Mouse (Mus musculus) CH12.LX (cell line): ENCODE data around the gene Adam12. TPM values are rescaled to one million over a fixed set of nuclear protein-coding genes. Genes with fewer than 3 reads are reported as not detected.

ENCODE experiments used
- DNase-seq: peaks from one replicate; pipeline ENCODE4 v3.0.0-alpha.2; 2013; ENCODE audit errors: extremely low read depth
- H3K27ac ChIP-seq: 2 replicates; pipeline ENCODE4 v1.5.1; 2012; ENCODE audit warnings: low read depth, mild to moderate bottlenecking, control low read depth, moderate library complexity; ENCODE audit not compliant: insufficient read depth
- H3K27me3 ChIP-seq: replicated peaks from 2 replicates; pipeline ENCODE3; 2012; ENCODE audit warnings: inconsistent platforms
- H3K36me3 ChIP-seq, 2 experiments: replicated peaks in 1 of 2; 2 replicates each; pipeline versions ENCODE3 to v1.6.1; 2012; ENCODE audit warnings: inconsistent platforms in 1 of 2, low read length in 1 of 2, mild to moderate bottlenecking in 1 of 2, mixed read lengths in 1 of 2, moderate library complexity in 1 of 2; ENCODE audit not compliant: control insufficient read depth in 1 of 2, insufficient read depth in 1 of 2
- H3K4me1 ChIP-seq, 2 experiments: 2 replicates each; pipeline ENCODE4 v1.6.1; 2012; ENCODE audit warnings: inconsistent platforms in 1 of 2, moderate library complexity in 1 of 2; ENCODE audit not compliant: insufficient read depth in 2 of 2, control insufficient read depth in 1 of 2
- H3K4me2 ChIP-seq: 2 replicates; pipeline ENCODE4 v1.6.1; 2012; ENCODE audit warnings: low read depth, mild to moderate bottlenecking, control low read depth; ENCODE audit not compliant: poor library complexity, insufficient read depth, severe bottlenecking
- H3K4me3 ChIP-seq, 3 experiments: fragments of 150-350 bp in 1 of 3; sonication (generic) in 1 of 3; replicated peaks in 1 of 3; 2 replicates each; pipeline versions ENCODE3 to v1.5.1; 2011 to 2012; ENCODE audit warnings: low read depth in 2 of 3, low read length in 2 of 3, mild to moderate bottlenecking in 2 of 3, moderate library complexity in 2 of 3, control low read depth in 1 of 3, improper control_type of control experiment in 1 of 3, inconsistent platforms in 1 of 3, mixed read lengths in 1 of 3; ENCODE audit not compliant: poor library complexity in 1 of 3
- H3K79me2 ChIP-seq: replicated peaks from 2 replicates; pipeline ENCODE4 v1.6.1; 2012; ENCODE audit warnings: mild to moderate bottlenecking, moderate library complexity; ENCODE audit not compliant: control insufficient read depth, poor library complexity, insufficient read depth, severe bottlenecking; ENCODE audit errors: extremely low read depth
- H3K9ac ChIP-seq: 2 replicates; pipeline ENCODE4 v1.6.1; 2012; ENCODE audit warnings: low read depth, mild to moderate bottlenecking, control low read depth, moderate library complexity; ENCODE audit not compliant: insufficient read depth
- H3K9me3 ChIP-seq: replicated peaks from 2 replicates; pipeline ENCODE3; 2012; ENCODE audit warnings: low read length, inconsistent platforms, mixed read lengths
- CHD1 ChIP-seq: IDR thresholded peaks from 2 replicates; pipeline ENCODE4 v1.6.1; 2012; ENCODE audit warnings: low read depth, low read length, improper control_type of control experiment, inconsistent platforms
- CHD2 ChIP-seq: IDR thresholded peaks from 2 replicates; pipeline ENCODE4 v1.6.1; 2011; ENCODE audit warnings: low read length, improper control_type of control experiment
- E2F4 ChIP-seq: IDR thresholded peaks from 2 replicates; pipeline ENCODE4 v1.6.1; 2011; ENCODE audit warnings: low read depth, low read length, improper control_type of control experiment; ENCODE audit not compliant: insufficient replicate concordance
- ELF1 ChIP-seq: IDR thresholded peaks from 2 replicates; pipeline ENCODE4 v1.6.1; 2014; ENCODE audit warnings: low read depth, mild to moderate bottlenecking, inconsistent platforms, low read length, improper control_type of control experiment
- EP300 ChIP-seq: IDR thresholded peaks from 2 replicates; pipeline ENCODE4 v1.6.1; 2011; ENCODE audit warnings: low read length, improper control_type of control experiment
- GABPA ChIP-seq: IDR thresholded peaks from 2 replicates; pipeline ENCODE4 v1.6.1; 2012; ENCODE audit warnings: low read depth, low read length, improper control_type of control experiment, inconsistent platforms; ENCODE audit not compliant: insufficient replicate concordance
- JUN ChIP-seq: IDR thresholded peaks from 2 replicates; pipeline ENCODE4 v1.6.1; 2011; ENCODE audit warnings: low read depth, mild to moderate bottlenecking, low read length, improper control_type of control experiment, moderate library complexity; ENCODE audit not compliant: insufficient read depth
- JUND ChIP-seq: conservative IDR thresholded peaks from 2 replicates; pipeline ENCODE4 v1.6.1; 2011; ENCODE audit warnings: low read depth, low read length, improper control_type of control experiment
- KAT2A ChIP-seq: IDR thresholded peaks from 2 replicates; pipeline ENCODE4 v1.6.1; 2012; ENCODE audit warnings: low read length, improper control_type of control experiment, inconsistent platforms; ENCODE audit not compliant: insufficient replicate concordance
- MAFK ChIP-seq: IDR thresholded peaks from 2 replicates; pipeline ENCODE4 v1.6.1; 2011; ENCODE audit warnings: low read length, improper control_type of control experiment; ENCODE audit not compliant: insufficient replicate concordance
- MAX ChIP-seq: IDR thresholded peaks from 2 replicates; pipeline ENCODE4 v1.6.1; 2011; ENCODE audit warnings: low read length, improper control_type of control experiment
- MAZ ChIP-seq: IDR thresholded peaks from 2 replicates; pipeline ENCODE4 v1.6.1; 2012; ENCODE audit warnings: low read depth, mild to moderate bottlenecking, inconsistent platforms, low read length, improper control_type of control experiment, moderate library complexity
- MEF2A ChIP-seq: IDR thresholded peaks from 2 replicates; pipeline ENCODE4 v1.6.1; 2014; ENCODE audit warnings: low read depth, mild to moderate bottlenecking, inconsistent platforms, low read length, improper control_type of control experiment, borderline replicate concordance
- MXI1 ChIP-seq: IDR thresholded peaks from 2 replicates; pipeline ENCODE4 v1.6.1; 2011; ENCODE audit warnings: mild to moderate bottlenecking, low read depth, low read length, improper control_type of control experiment
- MYC ChIP-seq: IDR thresholded peaks from 2 replicates; pipeline ENCODE4 v1.6.1; 2011; ENCODE audit warnings: low read depth, mild to moderate bottlenecking, improper control_type of control experiment, low read length
- NELFE ChIP-seq: IDR thresholded peaks from 2 replicates; pipeline ENCODE4 v1.6.1; 2011; ENCODE audit warnings: low read depth, low read length, improper control_type of control experiment
- NRF1 ChIP-seq: IDR thresholded peaks from 2 replicates; pipeline ENCODE4 v1.6.1; 2014; ENCODE audit warnings: low read depth, mild to moderate bottlenecking, inconsistent platforms, low read length, improper control_type of control experiment, moderate library complexity
- POLR2A ChIP-seq: IDR thresholded peaks from 2 replicates; pipeline ENCODE4 v1.6.1; 2011; ENCODE audit warnings: low read depth, mild to moderate bottlenecking, improper control_type of control experiment, low read length
- POLR2AphosphoS2 ChIP-seq: IDR thresholded peaks from 2 replicates; pipeline ENCODE4 v1.6.1; 2011; ENCODE audit warnings: low read depth, low read length, improper control_type of control experiment
- RAD21 ChIP-seq: IDR thresholded peaks from 2 replicates; pipeline ENCODE4 v1.6.1; 2011; ENCODE audit warnings: low read depth, mild to moderate bottlenecking, low read length, improper control_type of control experiment, moderate library complexity
- RCOR1 ChIP-seq: conservative IDR thresholded peaks from 2 replicates; pipeline ENCODE4 v1.6.1; 2012; ENCODE audit warnings: low read depth, mild to moderate bottlenecking, inconsistent platforms, low read length, improper control_type of control experiment
- SIN3A ChIP-seq: IDR thresholded peaks from 2 replicates; pipeline ENCODE4 v1.6.1; 2012; ENCODE audit warnings: low read length, improper control_type of control experiment, inconsistent platforms
- TCF12 ChIP-seq: IDR thresholded peaks from 2 replicates; pipeline ENCODE4 v1.6.1; 2014; ENCODE audit warnings: low read depth, mild to moderate bottlenecking, inconsistent platforms, low read length, improper control_type of control experiment
- UBTF ChIP-seq: IDR thresholded peaks from 2 replicates; pipeline ENCODE4 v1.6.1; 2012; ENCODE audit warnings: low read depth, mild to moderate bottlenecking, inconsistent platforms, low read length, improper control_type of control experiment, moderate library complexity
- USF1 ChIP-seq: IDR thresholded peaks from 2 replicates; pipeline ENCODE4 v1.6.1; 2014; ENCODE audit warnings: low read depth, mild to moderate bottlenecking, inconsistent platforms, low read length, improper control_type of control experiment
- USF2 ChIP-seq: conservative IDR thresholded peaks from 2 replicates; pipeline ENCODE4 v1.6.1; 2011; ENCODE audit warnings: low read depth, low read length, improper control_type of control experiment
- ZKSCAN1 ChIP-seq: IDR thresholded peaks from 2 replicates; pipeline ENCODE4 v1.6.1; 2012; ENCODE audit warnings: low read depth, inconsistent platforms, low read length, improper control_type of control experiment, borderline replicate concordance
- ZNF384 ChIP-seq: IDR thresholded peaks from 2 replicates; pipeline ENCODE4 v1.6.1; 2012; ENCODE audit warnings: low read depth, low read length, improper control_type of control experiment, inconsistent platforms
- dilution Hi-C: fragments of 300-500 bp; cut with MboI; formaldehyde crosslinking; loops from 2 replicates; pipeline ENCODE4 v1.14.3; 2020; ENCODE audit warnings: low sequenced_read_pairs; ENCODE audit not compliant: extremely low pct_unique_long_range_greater_than_20kb, extremely low pct_ligation_motif_present
- in situ Hi-C: fragments of 300-500 bp; cut with MboI; formaldehyde crosslinking; loops from 3 replicates; pipeline ENCODE4 v1.14.3; 2019; ENCODE audit warnings: low sequenced_read_pairs, low pct_ligation_motif_present, low pct_unique_long_range_greater_than_20kb, mixed read lengths
- polyA plus RNA-seq: library from polyadenylated mRNA; unstranded; fragments of >175 nt; gene quantifications from 2 replicates; pipeline ENCODE4 v1.2.1, GENCODE M21; 2012; ENCODE audit warnings: low read depth; ENCODE audit not compliant: insufficient read length
- total RNA-seq, 2 experiments: library from RNA; depleted of rRNA; stranded (reverse); fragments of 300-350 nt in 1 of 2; fragments of >200 nt in 1 of 2; gene quantifications; 2 replicates each; pipeline ENCODE4 v1.2.3; 2012 to 2014

The Adam12 gene
- total and polyA plus RNA-seq, 3 experiments, result not detected

DNA sequence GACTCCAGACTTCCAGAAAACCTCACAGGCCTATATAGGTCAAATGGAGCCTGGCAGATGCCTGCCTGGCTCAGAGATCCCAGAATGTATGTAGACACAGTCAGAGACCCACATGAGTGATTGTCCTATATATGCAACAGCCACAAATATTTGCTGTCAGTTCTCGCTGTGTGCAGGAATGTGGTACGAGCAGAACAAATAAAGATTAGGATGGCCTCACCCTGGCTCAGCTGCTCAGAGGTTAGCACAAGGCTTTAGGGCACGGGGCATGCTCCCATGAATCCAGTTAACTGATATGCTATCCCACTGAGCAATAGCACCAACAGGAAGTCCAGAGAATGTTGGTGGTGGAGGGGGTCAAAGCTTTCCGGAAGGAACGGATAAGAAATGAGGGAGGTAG lies 261.5 kb downstream of the Adam12 start:
- peaks cover 42% of the 10 kb centered on the region for H3K9me3 ChIP-seq

DNA sequence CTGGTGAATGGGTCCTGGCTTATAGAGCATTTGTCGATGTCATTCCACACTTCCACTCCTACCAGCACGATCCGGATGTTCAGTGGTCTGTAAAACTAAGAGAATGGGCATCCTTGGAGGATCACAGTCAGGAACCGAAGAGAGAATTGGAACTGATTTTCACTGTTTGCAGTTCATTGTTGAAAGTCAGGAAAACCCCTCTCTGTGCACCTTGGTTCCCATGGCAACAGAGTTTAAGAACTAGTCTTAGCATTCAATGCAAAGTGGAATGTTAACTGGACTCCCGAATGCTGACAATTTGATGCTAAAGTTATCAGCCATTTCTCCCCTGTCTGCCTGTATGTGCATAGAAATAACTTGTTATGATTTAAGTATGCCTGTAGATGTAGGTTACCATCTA lies 264.0 kb downstream of the Adam12 start:
- in situ Hi-C loops, result no loop called here
- H3K4me3 ChIP-seq, result no peak overlapping the region
- no peak overlapping the region for H3K9ac ChIP-seq
- DNase-seq, result no peak
- no peaks in the 10 kb centered on the region for H3K79me2 ChIP-seq
- peaks cover 24% of the 10 kb centered on the region for H3K27me3 ChIP-seq
- peaks cover 40% of the 10 kb centered on the region for H3K9me3 ChIP-seq
- TF ChIP-seq USF2 (no peak), TCF12 (no peak), GABPA (no peak), POLR2AphosphoS2 (no peak), NELFE (no peak), ELF1 (no peak), MEF2A (no peak), USF1 (no peak), MYC (no peak), JUN (no peak), MXI1 (no peak), KAT2A (no peak), EP300 (no peak), MAFK (no peak), JUND (no peak), RCOR1 (no peak), UBTF (no peak), MAX (no peak), CHD2 (no peak), POLR2A (no peak)
- no peaks in the 10 kb centered on the region for H3K4me1 ChIP-seq
- dilution Hi-C loops, result no loop called here
- H3K4me2 ChIP-seq, result no peak overlapping the region
- no peak overlapping the region for H3K27ac ChIP-seq
- no peaks in the 10 kb centered on the region for H3K36me3 ChIP-seq

More for the DNA sequence above, 261.5 kb downstream of the Adam12 start:
- Histone ChIP-seq H3K79me2 (no peaks in the 10 kb centered on the region), H3K4me3 (no peak overlapping the region), H3K36me3 (no peaks in the 10 kb centered on the region), H3K4me2 (no peak overlapping the region), H3K4me1 (no peaks in the 10 kb centered on the region), H3K27me3 (peaks cover 13% of the 10 kb centered on the region), H3K9ac (no peak overlapping the region), H3K27ac (no peak overlapping the region)
- in situ Hi-C loops, result no loop called here
- dilution Hi-C loops, result no loop called here
- TF ChIP-seq MAX (no peak), POLR2AphosphoS2 (no peak), CHD2 (no peak), ZKSCAN1 (no peak), ZNF384 (no peak), MAZ (no peak), MEF2A (no peak), MAFK (no peak), E2F4 (no peak), NRF1 (no peak), CHD1 (no peak), USF2 (no peak), ELF1 (no peak), JUND (no peak), MYC (no peak), RAD21 (no peak), GABPA (no peak), USF1 (no peak), SIN3A (no peak)
- no peak for DNase-seq
